ENCODE assay signal across 29 mouse cellular contexts in the genomic region with DNA sequence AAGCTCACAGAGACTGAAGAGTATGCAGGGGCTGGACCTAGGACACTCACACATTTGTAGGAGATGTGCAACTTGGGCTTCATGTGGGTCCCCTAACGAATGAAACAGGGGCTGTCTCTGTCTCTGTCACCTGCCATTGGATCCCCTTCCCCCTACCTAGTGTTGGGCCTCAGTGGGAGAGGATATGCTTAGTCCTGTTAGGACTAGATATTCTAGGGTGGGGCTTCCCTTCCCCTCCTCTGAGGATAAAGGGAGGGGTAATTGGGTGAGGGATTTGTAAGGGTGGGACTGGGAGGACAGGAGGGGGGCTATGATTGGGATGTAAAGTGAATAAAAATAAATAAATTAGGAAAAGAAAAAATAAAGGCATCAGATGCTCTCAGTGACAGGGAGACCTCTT. TPM values are rescaled to one million over a fixed set of nuclear protein-coding genes. Genes with fewer than 3 reads are reported as not detected.
DNase-seq lines count a peak whose midpoint lies in the region; ATAC-seq lines count a peak whose summit lies in the region.
"Had no signal": no experiment of that assay in that cellular context is flagged by ENCODE, and none has a peak within 500 bp of the region (broad histone marks: within the 10 kb centered on the region; RNA-seq: fewer than 3 reads in every experiment).

No protein-coding gene starts in this region.

- H3K4me1 ChIP-seq in liver, embryonic 11.5 days (replicated peaks; ENCODE audit: control insufficient read depth, insufficient read depth, low read length), result peaks cover 19% of the 10 kb centered on the region
- H3K4me1 ChIP-seq in liver, embryonic 13.5 days (replicated peaks), result peaks cover 36% of the 10 kb centered on the region
- H3K4me1 ChIP-seq: heart, embryonic 13.5 days had no signal

- H3K9me3 ChIP-seq in liver, embryonic 11.5 days (ENCODE audit: control insufficient read depth, low read length), result no peaks in the 10 kb centered on the region
- no peaks in the 10 kb centered on the region for H3K9me3 ChIP-seq in liver, embryonic 13.5 days (replicated peaks)
- H3K9me3 ChIP-seq: forebrain, embryonic 10.5 days; forebrain, embryonic 15.5 days; G1E; hindbrain, embryonic 12.5 days; hindbrain, embryonic 15.5 days had no signal

- peak; percentile 25 for DNase-seq in heart, adult 11 months
- DNase-seq in heart, postnatal 10 days, result no peak
- DNase-seq in liver, embryonic 11.5 days (ENCODE audit: low spot score), result no peak
- DNase-seq in liver, embryonic 13.5 days, result no peak
- no peak for DNase-seq in urinary bladder, postnatal 14 days (ENCODE audit: low spot score)
- DNase-seq in urinary bladder, postnatal 10 days (ENCODE audit: low spot score), result no peak
- DNase-seq: adrenal gland, postnatal 10 days; adrenal gland, postnatal 36 days; B cell, adult 2 months; cerebellum, adult 18-20 months; cerebellum, adult 9-10 months; cerebellum, postnatal 14 days; gastrocnemius, postnatal 10 days; gastrocnemius, postnatal 36 days had no signal

- peak; percentile 70; the same call in 1 of the 2 replicates for ATAC-seq in liver, embryonic 11.5 days (replicated peaks; ENCODE audit: low FRiP score)
- ATAC-seq in liver, embryonic 13.5 days (ENCODE audit: low read depth), result peak; percentile 76
- ATAC-seq: forebrain, embryonic 15.5 days; Patski had no signal

- WGBS in liver, embryonic 11.5 days, result 61% methylated on average over 1 of the region's 1 CpGs
- 32% methylated on average over 1 of the region's 1 CpGs for WGBS in liver, embryonic 13.5 days (ENCODE audit: insufficient replicate concordance)

- no peaks in the 10 kb centered on the region for H3K27me3 ChIP-seq in liver, embryonic 11.5 days (replicated peaks; ENCODE audit: control insufficient read depth, insufficient read depth, low read length)
- no peaks in the 10 kb centered on the region for H3K27me3 ChIP-seq in liver, embryonic 13.5 days
- H3K27me3 ChIP-seq: CH12.LX; forebrain, embryonic 15.5 days; heart, embryonic 13.5 days; hindbrain, embryonic 12.5 days; hindbrain, embryonic 15.5 days had no signal

- no peaks in the 10 kb centered on the region for H3K36me3 ChIP-seq in liver, embryonic 11.5 days (ENCODE audit: control insufficient read depth, insufficient read depth, low read length)
- peaks cover 92% of the 10 kb centered on the region for H3K36me3 ChIP-seq in liver, embryonic 13.5 days
- H3K36me3 ChIP-seq: forebrain, embryonic 10.5 days; forebrain, embryonic 15.5 days; heart, embryonic 13.5 days; hindbrain, embryonic 12.5 days; hindbrain, embryonic 15.5 days had no signal

- no peak overlapping the region; the same call in 1 of the 2 replicates for H3K4me2 ChIP-seq in liver, embryonic 11.5 days
- no peak overlapping the region for H3K4me2 ChIP-seq in liver, embryonic 13.5 days
- H3K4me2 ChIP-seq: forebrain, embryonic 15.5 days; heart, embryonic 13.5 days; hindbrain, embryonic 12.5 days; hindbrain, embryonic 15.5 days had no signal

- H3K4me3 ChIP-seq in liver, embryonic 11.5 days (ENCODE audit: low read depth, low read length), result no peak overlapping the region
- H3K4me3 ChIP-seq in liver, embryonic 13.5 days (replicated peaks), result no peak overlapping the region
- H3K4me3 ChIP-seq: forebrain, embryonic 10.5 days; forebrain, embryonic 15.5 days; heart, embryonic 13.5 days; hindbrain, embryonic 12.5 days; hindbrain, embryonic 15.5 days had no signal

- intact Hi-C loops in heart, postnatal 10 days (cut with DNase I), result no loop called here

- no peak overlapping the region for H3K27ac ChIP-seq in liver, embryonic 11.5 days (ENCODE audit: low read depth, low read length)
- H3K27ac ChIP-seq in liver, embryonic 13.5 days, result peak overlapping the region; percentile 77
- H3K27ac ChIP-seq: forebrain, embryonic 10.5 days; forebrain, embryonic 15.5 days; heart, embryonic 13.5 days; hindbrain, embryonic 12.5 days; hindbrain, embryonic 15.5 days had no signal

- no peak overlapping the region for H3K9ac ChIP-seq in liver, embryonic 11.5 days (ENCODE audit: low read depth, low read length)
- H3K9ac ChIP-seq in liver, embryonic 13.5 days, result peak overlapping the region; percentile 26; the same call in 1 of the 2 replicates
- H3K9ac ChIP-seq: forebrain, embryonic 15.5 days; heart, embryonic 13.5 days; hindbrain, embryonic 12.5 days; hindbrain, embryonic 15.5 days had no signal

RNA-seq across cellular contexts. Expression of gene 1300017J02Rik, which starts 29.2 kb away (rescaled TPM):
- total RNA-seq in heart, postnatal 10 days (2021), result under 1 TPM; 0.27 to 0.50 TPM
- polyA plus RNA-seq in liver, embryonic 11.5 days (2014; fragmentation: Nextera tagmentation; extraction: Ambion mirVana), result 15.4 and 16.6 TPM in 2 replicates
- polyA plus RNA-seq in liver, embryonic 13.5 days (2015; fragmentation: Nextera tagmentation; extraction: Ambion mirVana), result 40.7 and 41.2 TPM in 2 replicates
- total RNA-seq: adrenal gland, adult 18-20 months; gastrocnemius, adult 18-20 months; gastrocnemius, postnatal 36 days; granulocyte monocyte progenitor cell, adult 5-6 weeks; heart, adult 8-10 months had no signal

RNA-seq across cellular contexts. Expression of gene Topbp1, which starts 29.3 kb away (rescaled TPM):
- total RNA-seq in heart, postnatal 10 days (2021), result 10 to 100 TPM; 26.8 to 26.9 TPM
- polyA plus RNA-seq in liver, embryonic 11.5 days (2014; fragmentation: Nextera tagmentation; extraction: Ambion mirVana), result 99.4 and 101 TPM in 2 replicates
- 44.7 and 52.7 TPM in 2 replicates for polyA plus RNA-seq in liver, embryonic 13.5 days (2015; fragmentation: Nextera tagmentation; extraction: Ambion mirVana)

RNA-seq across cellular contexts. Expression of gene Trf, which starts 45.4 kb away (rescaled TPM):
- 10 to 100 TPM; 29.4 to 36.3 TPM for total RNA-seq in heart, postnatal 10 days (2021)
- 2,446 and 2,726 TPM in 2 replicates for polyA plus RNA-seq in liver, embryonic 11.5 days (2014; fragmentation: Nextera tagmentation; extraction: Ambion mirVana)
- polyA plus RNA-seq in liver, embryonic 13.5 days (2015; fragmentation: Nextera tagmentation; extraction: Ambion mirVana), result 3,275 and 3,335 TPM in 2 replicates
- total RNA-seq: CH12.LX had no signal
- polyA plus RNA-seq: Patski had no signal

RNA-seq across cellular contexts. Expression of gene Gm20425, which starts 45.6 kb away (rescaled TPM):
- total RNA-seq in heart, postnatal 10 days (2021), result 1 to 10 TPM; 6.2 to 7.6 TPM
- polyA plus RNA-seq in liver, embryonic 11.5 days (2014; fragmentation: Nextera tagmentation; extraction: Ambion mirVana), result not detected in 2 replicates
- 3.5 and 9.4 TPM in 2 replicates for polyA plus RNA-seq in liver, embryonic 13.5 days (2015; fragmentation: Nextera tagmentation; extraction: Ambion mirVana)
- total RNA-seq: CH12.LX; G1E; hematopoietic stem cell, adult 5-6 weeks had no signal
- polyA plus RNA-seq: embryonic facial prominence, embryonic 11.5 days; forebrain, embryonic 10.5 days; G1E; heart, embryonic 13.5 days; hindbrain, embryonic 15.5 days; intestine, embryonic 14.5 days; Patski had no signal
